Mouse (Mus musculus) left cerebral cortex, postnatal 36 days (tissue): Measurements from ENCODE around the gene Clps. TPM values are rescaled to one million over a fixed set of nuclear protein-coding genes. Genes with fewer than 3 reads are reported as not detected.

Experiments
- microRNA-seq: library from miRNA; unstranded; fragments of <30 nt; microRNA quantifications from one replicate; pipeline ENCODE4 v1.2.0, GENCODE M21; 2022
- total RNA-seq, 2 experiments: library from RNA; stranded (reverse); gene quantifications; 2 replicates each; pipeline ENCODE4 v1.2.3; 2021

The Clps gene
- total RNA-seq, 2 experiments from 2014 or later: not detected

Small RNA genes lying within 50 kb of the gene (microRNA-seq; reads per million reads assigned to microRNA genes)
- gene Gm25195 (not detected), gene Mir6969 (not detected)

Other genes starting within 250 kb of the Clps start
- gene Fance, start 247.2 kb downstream of the Clps start, total RNA-seq: 10 to 100 TPM; 21.6 to 29.5 TPM
- 100 to 1,000 TPM; 289 to 354 TPM for gene Rpl10a, start 232.3 kb downstream of the Clps start, total RNA-seq
- 1 to 10 TPM; 2.4 to 2.8 TPM for gene Tead3, start 209.9 kb downstream of the Clps start, total RNA-seq
- gene Tulp1, start 195.5 kb downstream of the Clps start, total RNA-seq: not detected
- 10 to 100 TPM; 40.4 to 69.3 TPM for gene Fkbp5, start 43.2 kb downstream of the Clps start, total RNA-seq
- gene Armc12, start 30.0 kb downstream of the Clps start, total RNA-seq: not detected
- not detected for gene Clpsl2, start 11.4 kb downstream of the Clps start, total RNA-seq
- 1 to 10 TPM; 3.1 to 3.2 TPM for gene Lhfpl5, start 14.9 kb upstream of the Clps start, total RNA-seq
- gene Srpk1, start 61.9 kb upstream of the Clps start, total RNA-seq: 100 to 1,000 TPM in 1 of 2 experiments, 10 to 100 TPM in 1; 90.2 to 106 TPM
- 10 to 100 TPM in 1 of 2 experiments, 1 to 10 TPM in 1; 6.9 to 10.8 TPM for gene Slc26a8, start 129.5 kb upstream of the Clps start, total RNA-seq
- gene Mapk14, start 130.6 kb upstream of the Clps start, total RNA-seq: 10 to 100 TPM; 86.6 to 86.8 TPM
- gene AC170998.1, start 165.3 kb upstream of the Clps start, total RNA-seq: 1 to 10 TPM; 2.2 to 3.6 TPM
- gene Mapk13, start 208.5 kb upstream of the Clps start, total RNA-seq: 1 to 10 TPM; 1.1 to 1.5 TPM
- gene Brpf3, start 240.3 kb upstream of the Clps start, total RNA-seq: 10 to 100 TPM; 44.2 to 54.7 TPM